Mouse (Mus musculus) neutrophil, adult 5-6 weeks (primary cell): ENCODE data around the gene Olfr1113. TPM values are rescaled to one million over a fixed set of nuclear protein-coding genes. Genes with fewer than 3 reads are reported as not detected.
"Not testable (repeated sequence)": the region's sequence is repeated elsewhere in the genome, so short reads cannot be mapped to it uniquely, and the experiment has no call there.

ENCODE experiments used
- ATAC-seq: fragments of 151-379, 151-347 bp; 2 replicates; pipeline ENCODE4 v1.8.0; 2017; ENCODE audit warnings: mild to moderate bottlenecking, moderate TSS enrichment; ENCODE audit not compliant: insufficient number of reproducible peaks, poor library complexity, low FRiP score, severe bottlenecking; ENCODE audit errors: extremely low read depth
- total RNA-seq: library from RNA; stranded (forward); fragments of 200-1000 nt; gene quantifications from 2 replicates; pipeline ENCODE4 v1.2.3, GENCODE M21; 2017

The Olfr1113 gene
- total RNA-seq: not detected in 2 replicates

DNA sequence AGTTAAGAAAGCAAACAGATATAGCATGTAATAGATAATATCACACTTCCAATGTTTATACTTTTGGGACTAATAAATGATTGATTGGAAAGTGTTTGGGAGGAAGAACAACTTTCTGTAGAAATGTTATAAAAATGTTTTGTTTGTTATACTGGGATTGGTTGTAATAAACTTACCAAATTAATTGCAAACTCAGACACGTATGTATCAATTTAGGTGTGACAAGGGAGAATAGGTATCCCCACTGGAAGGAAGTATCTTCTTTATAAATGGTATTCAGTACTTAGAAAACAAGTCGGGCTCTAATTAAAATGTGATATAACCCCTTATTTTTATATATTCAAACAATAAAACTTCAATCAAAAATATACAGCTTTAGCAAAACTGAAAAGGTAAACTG is at the start of gene Olfr1113:
Gene Olfr1113, plus strand, starts transcription at position 301 of the 400 bp plus-strand sequence.
- ATAC-seq: no peak

DNA sequence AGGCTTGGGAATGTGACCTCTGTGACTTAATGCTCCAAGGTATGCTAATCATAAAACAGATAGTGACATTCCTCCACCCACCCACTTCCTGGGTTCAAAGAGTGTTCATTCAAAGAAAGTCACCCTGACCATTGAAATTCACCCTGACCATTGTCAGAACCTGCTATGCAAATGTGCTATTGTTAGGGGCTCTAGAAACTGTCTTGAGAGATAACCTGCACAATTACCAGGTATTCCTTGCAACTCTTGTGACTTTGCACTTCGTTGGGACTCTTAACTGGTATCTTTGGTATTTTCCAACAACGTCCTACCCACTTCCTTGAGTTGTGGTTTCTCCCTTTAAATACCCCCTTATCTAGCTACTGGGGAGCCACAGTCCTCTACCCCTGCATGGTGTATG is 41.0 kb upstream of the Olfr1113 start:
- ATAC-seq: not testable (repeated sequence)

DNA sequence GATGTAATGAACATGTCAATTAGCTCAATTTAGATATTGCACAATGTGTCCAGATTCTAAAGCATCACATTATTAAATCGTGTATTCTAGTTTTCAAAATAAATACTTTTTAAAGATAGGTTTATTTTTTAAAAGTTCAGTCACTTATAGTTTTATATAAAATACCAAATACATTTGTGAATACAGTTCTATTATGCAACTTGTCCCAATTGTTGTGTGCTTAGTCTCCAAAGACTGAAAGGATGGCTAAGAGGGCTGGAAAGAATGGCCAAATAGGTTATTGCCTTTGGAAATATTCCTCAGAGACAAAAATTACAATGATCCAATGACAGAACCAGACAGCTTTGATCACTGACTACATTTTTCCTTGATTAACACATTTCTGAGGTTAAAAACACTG is 21.3 kb upstream of the Olfr1113 start, which contains the start of gene Olfr1112:
Gene Olfr1112, plus strand, starts transcription at position 301 of the 400 bp plus-strand sequence.
- no peak for ATAC-seq

DNA sequence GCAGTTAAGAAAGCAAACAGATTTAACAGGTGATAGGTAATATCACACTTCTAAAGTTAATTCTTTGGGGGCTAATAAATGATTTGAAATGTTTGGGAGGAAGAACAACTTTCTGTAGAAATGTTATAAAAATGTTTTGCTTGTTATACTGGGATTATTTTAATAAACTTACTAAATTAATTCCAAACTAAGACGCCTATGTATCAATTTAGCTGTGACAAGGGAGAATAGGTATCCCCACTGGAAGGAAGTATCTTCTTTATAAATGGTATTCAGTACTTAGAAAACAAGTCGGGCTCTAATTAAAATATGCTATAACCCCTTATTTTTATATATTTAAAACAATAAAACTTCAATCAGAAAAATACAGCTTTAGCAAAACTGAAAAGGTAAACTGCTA is 38.9 kb downstream of the Olfr1113 start, which contains the start of gene Olfr1115:
Gene Olfr1115, plus strand, starts transcription at position 301 of the 400 bp plus-strand sequence.
- ATAC-seq: no peak

Other genes with a start within 250 kb of the Olfr1113 start
- 0.12 TPM in 1 of 2 replicates, not detected in the other for gene Olfr1099, start 248.3 kb upstream of the Olfr1113 start, total RNA-seq
- not detected in 2 replicates for gene Olfr1100, start 229.0 kb upstream of the Olfr1113 start, total RNA-seq
- gene Olfr1101, start 217.7 kb upstream of the Olfr1113 start, total RNA-seq: not detected in 2 replicates
- gene Olfr1102, start 210.6 kb upstream of the Olfr1113 start, total RNA-seq: not detected in 2 replicates
- not detected in 2 replicates for gene Olfr1104, start 181.9 kb upstream of the Olfr1113 start, total RNA-seq
- 0.49 TPM in 1 of 2 replicates, not detected in the other for gene Olfr1105, start 172.4 kb upstream of the Olfr1113 start, total RNA-seq
- not detected in 2 replicates for gene Olfr1106, start 156.7 kb upstream of the Olfr1113 start, total RNA-seq
- gene Olfr1107, start 133.2 kb upstream of the Olfr1113 start, total RNA-seq: not detected in 2 replicates
- not detected in 2 replicates for gene Olfr1109, start 113.0 kb upstream of the Olfr1113 start, total RNA-seq
- not detected in 2 replicates for gene Olfr259, start 94.4 kb upstream of the Olfr1113 start, total RNA-seq
- gene Olfr1110, start 68.7 kb upstream of the Olfr1113 start, total RNA-seq: not detected in 2 replicates
- gene Olfr1111, start 56.3 kb upstream of the Olfr1113 start, total RNA-seq: not detected in 2 replicates
- gene Olfr1112, start 21.2 kb upstream of the Olfr1113 start, total RNA-seq: not detected in 2 replicates
- not detected in 2 replicates for gene Olfr1115, start 39.0 kb downstream of the Olfr1113 start, total RNA-seq
- gene Olfr1116, start 58.6 kb downstream of the Olfr1113 start, total RNA-seq: 0.12 and 0.25 TPM in 2 replicates
- 0.49 TPM in 1 of 2 replicates, not detected in the other for gene Olfr1118, start 98.6 kb downstream of the Olfr1113 start, total RNA-seq
- not detected in 2 replicates for gene Olfr1120, start 145.8 kb downstream of the Olfr1113 start, total RNA-seq
- not detected in 2 replicates for gene Olfr1121, start 160.9 kb downstream of the Olfr1113 start, total RNA-seq
- gene Olfr1122, start 176.9 kb downstream of the Olfr1113 start, total RNA-seq: not detected in 2 replicates
- gene Olfr1123, start 207.7 kb downstream of the Olfr1113 start, total RNA-seq: not detected in 2 replicates
- gene Olfr1124, start 221.3 kb downstream of the Olfr1113 start, total RNA-seq: not detected in 2 replicates
- gene Olfr1126, start 245.0 kb downstream of the Olfr1113 start, total RNA-seq: not detected in 2 replicates